Mouse (Mus musculus): ENCODE measurements at regions not wholly inside any gene's neighbourhood (a gene's known extent, or its start where the extent isn't known, plus 50 kb on each side); places are given as distances from the start of the nearest gene placed in this dataset.

GRCm38 (mm10) chr12:25169611-25170010, 72.7 kb upstream of the Id2 start:
- DNase-seq = no peak

- DNase-seq = no peak
Observed at GRCm38 (mm10) chr12:25168213-25168545, 71.2 kb upstream of the Id2 start.

GRCm38 (mm10) chr12:25167504-25168212, 70.7 kb upstream of the Id2 start:
- DNase-seq = no peak

GRCm38 (mm10) chr12:25166525-25166924, 69.6 kb upstream of the Id2 start:
- DNase-seq = no peak

- no peak for DNase-seq
Observed at GRCm38 (mm10) chr12:25165650-25166049, 68.7 kb upstream of the Id2 start.

- DNase-seq = no peak
Observed at GRCm38 (mm10) chr12:25164724-25165123, 67.8 kb upstream of the Id2 start.

- no peak for DNase-seq
Observed at GRCm38 (mm10) chr12:25163541-25163940, 66.6 kb upstream of the Id2 start.

- DNase-seq = no peak
Observed at GRCm38 (mm10) chr12:25162843-25163242, 65.9 kb upstream of the Id2 start.

- no peak for DNase-seq
Observed at GRCm38 (mm10) chr12:25161939-25162338, 65.0 kb upstream of the Id2 start.

GRCm38 (mm10) chr12:25160990-25161843, 64.3 kb upstream of the Id2 start:
- no peak for DNase-seq

- DNase-seq = no peak
Observed at GRCm38 (mm10) chr12:25159091-25159490, 62.2 kb upstream of the Id2 start.

GRCm38 (mm10) chr12:25157238-25157637, 60.3 kb upstream of the Id2 start:
- DNase-seq = no peak

GRCm38 (mm10) chr12:25155396-25155795, 58.5 kb upstream of the Id2 start:
- no peak for DNase-seq

- no peak for DNase-seq
Observed at GRCm38 (mm10) chr12:25148099-25148498, 51.2 kb upstream of the Id2 start.

All from cerebellum, adult 11 months (tissue).